Mouse (Mus musculus) heart, adult 2 months (tissue): ENCODE measurements around the gene Brca2.

Source experiments
- CTCF ChIP-seq: fragments of 200-600 bp; IDR thresholded peaks from 2 replicates; pipeline ENCODE4 v1.8.1; 2022; ENCODE audit warnings: antibody characterized with exemption, mild to moderate bottlenecking, moderate library complexity
- EP300 ChIP-seq: fragments of 200-500 bp; IDR thresholded peaks from 2 replicates; pipeline ENCODE4 v1.6.1; 2011; ENCODE audit warnings: low read depth, low read length, control low read depth; ENCODE audit not compliant: insufficient read depth
- POLR2A ChIP-seq: fragments of 200-500 bp; IDR thresholded peaks from 2 replicates; pipeline ENCODE4 v1.6.1; 2011; ENCODE audit warnings: mild to moderate bottlenecking, low read depth, low read length, control low read depth; ENCODE audit not compliant: insufficient read depth

- TF ChIP-seq CTCF, result no peak
- no peak for TF ChIP-seq EP300
- no peak for TF ChIP-seq POLR2A
Measured at GRCm38 (mm10) chr5:150570496-150571219, 48.2 kb downstream of the Brca2 start.
